Mouse (Mus musculus) myocyte (in vitro differentiated cells): Measurements from ENCODE around the gene Gxylt1.

Experiments
- E2F4 ChIP-seq: IDR thresholded peaks from one replicate; pipeline ENCODE4 v1.6.1; 2011; ENCODE audit warnings: mild to moderate bottlenecking, control low read depth, moderate library complexity; ENCODE audit not compliant: insufficient read depth
- MAX ChIP-seq: IDR thresholded peaks from one replicate; pipeline ENCODE4 v1.6.1; 2011; ENCODE audit warnings: low read depth, mild to moderate bottlenecking, control low read depth
- MYOD1 ChIP-seq, 3 experiments: IDR thresholded peaks; one replicate each; pipeline ENCODE4 v1.6.1; 2011; ENCODE audit warnings: control low read depth in 2 of 3, low read depth in 2 of 3, mild to moderate bottlenecking in 2 of 3, moderate library complexity in 1 of 3; ENCODE audit not compliant: insufficient read length in 2 of 3, control insufficient read depth in 1 of 3
- MYOG ChIP-seq, 3 experiments: IDR thresholded peaks; one replicate each; pipeline ENCODE4 v1.6.1; 2011; ENCODE audit warnings: control low read depth in 2 of 3, low read depth in 2 of 3, mild to moderate bottlenecking in 2 of 3; ENCODE audit not compliant: insufficient read length in 2 of 3, control insufficient read depth in 1 of 3, insufficient read depth in 1 of 3
- POLR2A ChIP-seq: IDR thresholded peaks from one replicate; pipeline ENCODE4 v1.6.1; 2011; ENCODE audit warnings: low read depth, mild to moderate bottlenecking, control low read depth, moderate library complexity; ENCODE audit not compliant: insufficient read length
- POLR2AphosphoS2 ChIP-seq: IDR thresholded peaks from one replicate; pipeline ENCODE4 v1.6.1; 2011; ENCODE audit warnings: low read depth, control low read depth; ENCODE audit not compliant: insufficient read length
- REST ChIP-seq: IDR thresholded peaks from one replicate; pipeline ENCODE4 v1.6.1; 2011; ENCODE audit warnings: mild to moderate bottlenecking, control low read depth, moderate library complexity; ENCODE audit not compliant: insufficient read depth, insufficient read length
- SRF ChIP-seq: IDR thresholded peaks from one replicate; pipeline ENCODE4 v1.6.1; 2011; ENCODE audit warnings: low read depth; ENCODE audit not compliant: control insufficient read depth, insufficient read length
- TCF12 ChIP-seq: IDR thresholded peaks from one replicate; pipeline ENCODE4 v1.6.1; 2011; ENCODE audit warnings: mild to moderate bottlenecking, control low read depth; ENCODE audit not compliant: poor library complexity, insufficient read depth, severe bottlenecking
- TCF3 ChIP-seq: IDR thresholded peaks from one replicate; pipeline ENCODE4 v1.6.1; 2011; ENCODE audit warnings: low read depth, control low read depth; ENCODE audit not compliant: insufficient read length
- USF1 ChIP-seq: IDR thresholded peaks from one replicate; pipeline ENCODE4 v1.6.1; 2011; ENCODE audit warnings: low read depth, mild to moderate bottlenecking, control low read depth, moderate library complexity

DNA sequence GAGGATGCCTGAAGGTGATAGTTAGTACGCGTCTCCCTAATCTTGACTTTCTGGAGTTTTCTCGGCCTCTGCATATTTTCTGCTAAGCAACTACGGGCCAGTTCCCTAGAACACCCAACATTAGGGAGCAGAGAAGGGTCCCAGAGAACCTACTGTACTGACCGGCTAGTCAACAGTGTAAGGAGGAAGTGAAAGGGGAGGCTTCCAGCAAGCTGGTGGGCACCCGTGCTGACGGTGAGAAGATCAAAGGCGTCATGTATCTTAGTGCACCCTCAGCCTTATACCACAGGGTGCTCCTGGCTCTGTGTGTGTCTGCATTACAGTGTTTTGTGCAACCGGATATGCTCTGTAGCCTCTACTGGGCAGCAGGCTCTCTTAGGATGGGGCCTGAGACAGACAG is 62.4 kb downstream of the Gxylt1 start:
- TF ChIP-seq POLR2A = no peak
- no peak for TF ChIP-seq MYOD1 (IDR thresholded peaks at IDR 0.05; ENCODE audit: control insufficient read depth in 1 of 3, insufficient read length in 2 of 3, low read depth in 2 of 3)
- TF ChIP-seq MAX = no peak
- TF ChIP-seq MYOG (IDR thresholded peaks at IDR 0.05; ENCODE audit: control insufficient read depth in 1 of 3, insufficient read depth in 1 of 3, insufficient read length in 2 of 3, low read depth in 2 of 3) = no peak
- no peak for TF ChIP-seq TCF12
- TF ChIP-seq POLR2AphosphoS2 = no peak
- no peak for TF ChIP-seq REST
- TF ChIP-seq SRF = no peak
- TF ChIP-seq E2F4 = no peak
- no peak for TF ChIP-seq TCF3
- TF ChIP-seq USF1 = no peak
